Mouse (Mus musculus) heart, embryonic 10.5 days (tissue): ENCODE data around the gene Gif. TPM values are rescaled to one million over a fixed set of nuclear protein-coding genes. Genes with fewer than 3 reads are reported as not detected.

ENCODE experiments used
- DNase-seq: peaks from one replicate; pipeline ENCODE4 v3.0.0-alpha.2; 2017; ENCODE audit warnings: low spot score
- H3K27ac ChIP-seq: fragments of 300-500 bp; sonication (generic); 2 replicates; pipeline ENCODE4 v1.5.1; 2016; ENCODE audit warnings: mild to moderate bottlenecking
- H3K27me3 ChIP-seq: fragments of 300-500 bp; sonication (generic); 2 replicates; pipeline ENCODE4 v1.6.1; 2016; ENCODE audit warnings: mild to moderate bottlenecking; ENCODE audit not compliant: poor library complexity, insufficient read depth, severe bottlenecking
- H3K36me3 ChIP-seq: fragments of 300-500 bp; sonication (generic); 2 replicates; pipeline ENCODE4 v1.6.1; 2016; ENCODE audit warnings: mild to moderate bottlenecking, moderate library complexity
- H3K4me1 ChIP-seq: fragments of 300-500 bp; sonication (generic); 2 replicates; pipeline ENCODE4 v1.6.1; 2016; ENCODE audit warnings: mild to moderate bottlenecking
- H3K4me3 ChIP-seq: fragments of 300-500 bp; sonication (generic); 2 replicates; pipeline ENCODE4 v1.5.1; 2016; ENCODE audit warnings: mild to moderate bottlenecking, moderate library complexity
- H3K9me3 ChIP-seq: fragments of 300-500 bp; sonication (generic); 2 replicates; pipeline ENCODE4 v1.6.1; 2016; ENCODE audit warnings: mild to moderate bottlenecking, moderate library complexity
- WGBS: fragments of 180-500 bp; shearing (Covaris S2); methylation state at CpG from one replicate; pipeline ENCODE4 v1.1.7; 2016; 5-methylcytosine and 5-hydroxymethylcytosine counted together
- polyA plus RNA-seq: library from polyadenylated mRNA; unstranded; fragments of >200 nt; fragmentation: Nextera tagmentation; extraction: Ambion mirVana; gene quantifications from 2 replicates; pipeline ENCODE4 v1.2.1, GENCODE M21; 2016

The Gif gene
- polyA plus RNA-seq, 1 experiment from 2014 or later, result not detected

- peak; percentile 43 for DNase-seq
- no peak overlapping the region for H3K27ac ChIP-seq
- 74% methylated on average over 6 of the region's 6 CpGs for WGBS
These were observed 60.5 kb downstream of the Gif start for GRCm38 (mm10) chr19:11807822-11808221.

GRCm38 (mm10) chr19:11808452-11808851, 61.1 kb downstream of the Gif start:
- no peaks in the 10 kb centered on the region for H3K27me3 ChIP-seq
- peaks cover 17% of the 10 kb centered on the region for H3K4me1 ChIP-seq
- no peak for DNase-seq
- H3K9me3 ChIP-seq, result no peaks in the 10 kb centered on the region
- no peaks in the 10 kb centered on the region for H3K36me3 ChIP-seq
- 85% methylated on average over 2 of the region's 2 CpGs for WGBS
- no peak overlapping the region for H3K4me3 ChIP-seq
- H3K27ac ChIP-seq, result no peak overlapping the region

More at GRCm38 (mm10) chr19:11807822-11808221, 60.5 kb downstream of the Gif start:
- Histone ChIP-seq H3K9me3 (no peaks in the 10 kb centered on the region), H3K4me3 (no peak overlapping the region), H3K36me3 (no peaks in the 10 kb centered on the region), H3K27me3 (no peaks in the 10 kb centered on the region), H3K4me1 (peaks cover 12% of the 10 kb centered on the region)

GRCm38 (mm10) chr19:11810003-11810758, 62.8 kb downstream of the Gif start:
- DNase-seq, result no peak
- Histone ChIP-seq H3K4me3 (no peak overlapping the region), H3K27me3 (no peaks in the 10 kb centered on the region), H3K9me3 (no peaks in the 10 kb centered on the region), H3K4me1 (peaks cover 24% of the 10 kb centered on the region), H3K27ac (no peak overlapping the region), H3K36me3 (no peaks in the 10 kb centered on the region)
- whole genome bisulfite sequencing, result 71% methylated on average over 5 of the region's 5 CpGs

GRCm38 (mm10) chr19:11810856-11811255, 63.5 kb downstream of the Gif start:
- H3K4me1 ChIP-seq, result peaks cover 24% of the 10 kb centered on the region
- H3K27me3 ChIP-seq, result no peaks in the 10 kb centered on the region
- 67% methylated on average over 1 of the region's 1 CpGs for WGBS
- no peaks in the 10 kb centered on the region for H3K9me3 ChIP-seq
- no peak for DNase-seq
- no peaks in the 10 kb centered on the region for H3K36me3 ChIP-seq
- H3K4me3 ChIP-seq, result no peak overlapping the region
- H3K27ac ChIP-seq, result no peak overlapping the region

- H3K4me3 ChIP-seq, result no peak overlapping the region
- peaks cover 29% of the 10 kb centered on the region for H3K4me1 ChIP-seq
- H3K27me3 ChIP-seq, result 0 out of 2 replicates have a peak, but pooled peaks cover 5% of the 10 kb centered on the region
- no peak for DNase-seq
- no peaks in the 10 kb centered on the region for H3K9me3 ChIP-seq
- H3K36me3 ChIP-seq, result no peaks in the 10 kb centered on the region
- WGBS, result 41% methylated on average over 5 of the region's 5 CpGs
- H3K27ac ChIP-seq, result no peak overlapping the region
These were observed 64.5 kb downstream of the Gif start for GRCm38 (mm10) chr19:11811688-11812365.

Other genes starting within 250 kb of the Gif start
- 0.18 and 0.72 TPM in 2 replicates for gene Ms4a6b, start 231.0 kb upstream of the Gif start, polyA plus RNA-seq
- 1.0 and 1.1 TPM in 2 replicates for gene Ms4a4d, start 210.8 kb upstream of the Gif start, polyA plus RNA-seq
- gene Ms4a6d, start 142.7 kb upstream of the Gif start, polyA plus RNA-seq, result 0.41 and 0.48 TPM in 2 replicates
- 0.16 and 0.31 TPM in 2 replicates for gene Ms4a2, start 123.8 kb upstream of the Gif start, polyA plus RNA-seq
- gene Ms4a3, start 106.7 kb upstream of the Gif start, polyA plus RNA-seq, result not detected in 2 replicates
- not detected in 2 replicates for gene Oosp2, start 87.0 kb upstream of the Gif start, polyA plus RNA-seq
- not detected in 2 replicates for gene Oosp1, start 56.4 kb upstream of the Gif start, polyA plus RNA-seq
- gene Oosp3, start 50.5 kb upstream of the Gif start, polyA plus RNA-seq, result not detected in 2 replicates
- gene Mrpl16, start 22.8 kb downstream of the Gif start, polyA plus RNA-seq, result 73.0 and 74.7 TPM in 2 replicates
- gene Stx3, start 71.8 kb downstream of the Gif start, polyA plus RNA-seq, result 7.5 and 11.6 TPM in 2 replicates
- gene Olfr1417, start 91.7 kb downstream of the Gif start, polyA plus RNA-seq, result not detected in 2 replicates
- not detected in 2 replicates for gene Olfr1418, start 113.5 kb downstream of the Gif start, polyA plus RNA-seq
- gene Olfr1419, start 127.6 kb downstream of the Gif start, polyA plus RNA-seq, result not detected in 2 replicates
- gene Olfr1420, start 139.0 kb downstream of the Gif start, polyA plus RNA-seq, result 0.06 and 0.11 TPM in 2 replicates
- 19.8 and 20.6 TPM in 2 replicates for gene Patl1, start 164.8 kb downstream of the Gif start, polyA plus RNA-seq
- 4.7 and 5.8 TPM in 2 replicates for gene Osbp, start 218.4 kb downstream of the Gif start, polyA plus RNA-seq